ENCODE assay signal across 9 mouse cellular contexts in genomic region chr8:104434275-104434674, GRCm38 (mm10). TPM values are rescaled to one million over a fixed set of nuclear protein-coding genes. Genes with fewer than 3 reads are reported as not detected.
DNase-seq lines count a peak whose midpoint lies in the region; ATAC-seq and TF ChIP-seq lines count a peak whose summit lies in the region.
"Had no signal": no experiment of that assay in that cellular context is flagged by ENCODE, and none has a peak within 500 bp of the region (broad histone marks: within the 10 kb centered on the region; RNA-seq: fewer than 3 reads in every experiment).

No protein-coding gene starts in this region.

- no peak overlapping the region for H3K27ac ChIP-seq in hindbrain, embryonic 15.5 days (replicated peaks)
- H3K27ac ChIP-seq in hindbrain, embryonic 13.5 days = no peak overlapping the region
- peak overlapping the region; percentile 79; the same call in 1 of the 2 replicates for H3K27ac ChIP-seq in ES-E14 (ENCODE audit: insufficient read depth, low read depth, low read length, poor library complexity, severe bottlenecking)
- H3K27ac ChIP-seq in liver, embryonic 16.5 days (ENCODE audit: low read length) = no peak overlapping the region
- H3K27ac ChIP-seq: limb, embryonic 15.5 days had no signal

- H3K27me3 ChIP-seq in hindbrain, embryonic 15.5 days = no peaks in the 10 kb centered on the region
- H3K27me3 ChIP-seq in hindbrain, embryonic 13.5 days = no peaks in the 10 kb centered on the region
- no peaks in the 10 kb centered on the region for H3K27me3 ChIP-seq in liver, embryonic 16.5 days (ENCODE audit: control insufficient read depth, insufficient read depth, low read depth, low read length)
- H3K27me3 ChIP-seq: limb, embryonic 15.5 days had no signal

- DNase-seq in ES-E14 (ENCODE audit: low read depth, low spot score) = no peak
- peak; percentile 59 to 69 for DNase-seq in cerebellum, postnatal 14 days
- no peak for DNase-seq in frontal cortex, postnatal 14 days (ENCODE audit: low spot score in 2 of 2)
- no peak for DNase-seq in frontal cortex, postnatal 36 days (ENCODE audit: low spot score in 2 of 2)
- DNase-seq in natural killer cell, adult 2 months (ENCODE audit: low spot score in 2 of 2) = no peak

- H3K36me3 ChIP-seq in hindbrain, embryonic 15.5 days = peaks cover 78% of the 10 kb centered on the region
- H3K36me3 ChIP-seq in hindbrain, embryonic 13.5 days = peaks cover 96% of the 10 kb centered on the region
- H3K36me3 ChIP-seq in ES-E14 (ENCODE audit: control insufficient read depth, insufficient read depth, low read length, poor library complexity, severe bottlenecking) = peaks cover 27% of the 10 kb centered on the region
- H3K36me3 ChIP-seq in liver, embryonic 16.5 days (ENCODE audit: control insufficient read depth, insufficient read depth) = peaks cover 56% of the 10 kb centered on the region

- 0 out of 2 replicates have a peak, but pooled peaks have one; percentile 14 for ATAC-seq in hindbrain, embryonic 15.5 days (ENCODE audit: low FRiP score, low read depth)
- no peak for ATAC-seq in hindbrain, embryonic 13.5 days (ENCODE audit: low FRiP score)
- peak; percentile 54 for ATAC-seq in liver, embryonic 16.5 days (ENCODE audit: low read depth)

- no peak overlapping the region for H3K9ac ChIP-seq in hindbrain, embryonic 15.5 days
- H3K9ac ChIP-seq in hindbrain, embryonic 13.5 days = no peak overlapping the region
- H3K9ac ChIP-seq in ES-E14 (ENCODE audit: insufficient read depth, low read depth, low read length, poor library complexity, severe bottlenecking) = peak overlapping the region; percentile 0; the same call in 1 of the 2 replicates
- no peak overlapping the region for H3K9ac ChIP-seq in liver, embryonic 16.5 days (ENCODE audit: low read depth, low read length)
- H3K9ac ChIP-seq: limb, embryonic 15.5 days had no signal

- H3K4me1 ChIP-seq in hindbrain, embryonic 15.5 days (replicated peaks) = peaks cover 23% of the 10 kb centered on the region
- H3K4me1 ChIP-seq in hindbrain, embryonic 13.5 days (replicated peaks) = peaks cover 23% of the 10 kb centered on the region
- H3K4me1 ChIP-seq in ES-E14 (ENCODE audit: control insufficient read depth in 2 of 2, insufficient read depth in 2 of 2, low read length in 2 of 2, poor library complexity in 1 of 2) = peaks cover 4 to 17% of the 10 kb centered on the region in 2 experiments; a peak in 2 of 4 replicates
- H3K4me1 ChIP-seq in liver, embryonic 16.5 days (ENCODE audit: control insufficient read depth, low read depth, low read length) = peaks cover 13% of the 10 kb centered on the region

- no peak overlapping the region for H3K4me3 ChIP-seq in hindbrain, embryonic 15.5 days
- no peak overlapping the region for H3K4me3 ChIP-seq in hindbrain, embryonic 13.5 days
- no peak overlapping the region for H3K4me3 ChIP-seq in ES-E14 (ENCODE audit: insufficient read depth in 1 of 2, low read depth in 1 of 2, low read length in 2 of 2, poor library complexity in 1 of 2, severe bottlenecking in 1 of 2)
- H3K4me3 ChIP-seq in liver, embryonic 16.5 days (ENCODE audit: low read depth, low read length) = no peak overlapping the region
- H3K4me3 ChIP-seq: limb, embryonic 15.5 days had no signal

- H3K4me2 ChIP-seq in hindbrain, embryonic 15.5 days = no peak overlapping the region
- no peak overlapping the region for H3K4me2 ChIP-seq in hindbrain, embryonic 13.5 days
- H3K4me2 ChIP-seq in liver, embryonic 16.5 days (ENCODE audit: low read depth, low read length) = peak overlapping the region; percentile 18
- H3K4me2 ChIP-seq: limb, embryonic 15.5 days had no signal

- H3K9me3 ChIP-seq in hindbrain, embryonic 15.5 days = no peaks in the 10 kb centered on the region
- no peaks in the 10 kb centered on the region for H3K9me3 ChIP-seq in hindbrain, embryonic 13.5 days
- H3K9me3 ChIP-seq in ES-E14 (ENCODE audit: control insufficient read depth, insufficient read depth, low read depth, low read length) = no peaks in the 10 kb centered on the region
- no peaks in the 10 kb centered on the region for H3K9me3 ChIP-seq in liver, embryonic 16.5 days (replicated peaks; ENCODE audit: control insufficient read depth, low read length)
- H3K9me3 ChIP-seq: limb, embryonic 15.5 days had no signal

- in situ Hi-C loops in ES-E14 (cut with MboI; ENCODE audit: low sequenced_read_pairs in 2 of 2, unreplicated experiment in 2 of 2) = no loop called here

- WGBS in hindbrain, embryonic 15.5 days = 84% methylated on average over 4 of the region's 4 CpGs
- WGBS in hindbrain, embryonic 13.5 days = 87% methylated on average over 4 of the region's 4 CpGs
- WGBS in liver, embryonic 16.5 days (ENCODE audit: insufficient replicate concordance) = 47% methylated on average over 4 of the region's 4 CpGs

TF ChIP-seq in ES-E14, 5 proteins besides CTCF, POLR2A, EP300 and RAD21:
- TF ChIP-seq ZNF384 (IDR thresholded peaks at IDR 0.05; ENCODE audit: low read depth, low read length) (no peak), ZC3H11A (IDR thresholded peaks at IDR 0.05; ENCODE audit: borderline replicate concordance, low read depth, low read length) (no peak), MAFK (IDR thresholded peaks at IDR 0.05; ENCODE audit: insufficient read depth, low read depth, low read length) (no peak), CHD2 (IDR thresholded peaks at IDR 0.05; ENCODE audit: low read depth, low read length) (no peak)

RNA-seq across cellular contexts. Expression of gene Dync1li2, which starts 8.6 kb away (rescaled TPM):
- polyA plus RNA-seq in hindbrain, embryonic 15.5 days (2015; fragmentation: Nextera tagmentation; extraction: Ambion mirVana) = 106 and 109 TPM in 2 replicates
- polyA plus RNA-seq in hindbrain, embryonic 13.5 days (2015; fragmentation: Nextera tagmentation; extraction: Ambion mirVana) = 115 and 120 TPM in 2 replicates
- 27.5 and 28.9 TPM in 2 replicates for total RNA-seq in ES-E14 (2012; rRNA removed)
- polyA plus RNA-seq in liver, embryonic 16.5 days (2015; fragmentation: Nextera tagmentation; extraction: Ambion mirVana) = 11.3 and 11.8 TPM in 2 replicates

RNA-seq across cellular contexts. Expression of gene Cmtm4, which starts 38.7 kb away (rescaled TPM):
- polyA plus RNA-seq in hindbrain, embryonic 15.5 days (2015; fragmentation: Nextera tagmentation; extraction: Ambion mirVana) = 2.7 TPM in 2 replicates
- polyA plus RNA-seq in hindbrain, embryonic 13.5 days (2015; fragmentation: Nextera tagmentation; extraction: Ambion mirVana) = 2.1 and 2.3 TPM in 2 replicates
- total RNA-seq in ES-E14 (2012; rRNA removed) = 20.5 and 21.3 TPM in 2 replicates
- 0.41 and 0.45 TPM in 2 replicates for polyA plus RNA-seq in liver, embryonic 16.5 days (2015; fragmentation: Nextera tagmentation; extraction: Ambion mirVana)

Comparison
In these comparisons a context has a peak if more than half of its experiments do, and no peak if none do; other contexts are left out.
1. DNase-seq: peak in cerebellum, postnatal 14 days (2 of 2); none in ES-E14 (single experiment), frontal cortex, postnatal 14 days (0 of 2), frontal cortex, postnatal 36 days (0 of 2) and natural killer cell, adult 2 months (0 of 2).